Mouse (Mus musculus) hindbrain, embryonic 14.5 days (tissue): ENCODE data around the gene Pabpc1l. TPM values are rescaled to one million over a fixed set of nuclear protein-coding genes. Genes with fewer than 3 reads are reported as not detected.

Experiments used
- ATAC-seq: fragments of 200-750 bp; cut with Nextera tagmentation; 2 replicates; pipeline ENCODE4 v1.8.0; 2017; ENCODE audit warnings: moderate number of reproducible peaks, mild to moderate bottlenecking, moderate TSS enrichment, moderate library complexity; ENCODE audit not compliant: low FRiP score
- DNase-seq: peaks from one replicate; pipeline ENCODE4 v3.0.0-alpha.2; 2015; ENCODE audit warnings: low spot score
- H3K27ac ChIP-seq: fragments of 300-500 bp; sonication (generic); 2 replicates; pipeline ENCODE4 v1.5.1; 2014; ENCODE audit warnings: mild to moderate bottlenecking, moderate library complexity
- H3K27me3 ChIP-seq: fragments of 300-500 bp; sonication (generic); 2 replicates; pipeline ENCODE4 v1.6.1; 2014; ENCODE audit warnings: mild to moderate bottlenecking, low read length, mixed read lengths; ENCODE audit not compliant: control insufficient read depth, insufficient read depth
- H3K36me3 ChIP-seq: fragments of 300-500 bp; sonication (generic); replicated peaks from 2 replicates; pipeline ENCODE4 v1.6.1; 2014; ENCODE audit not compliant: control insufficient read depth, insufficient read depth
- H3K4me1 ChIP-seq: fragments of 300-500 bp; sonication (generic); replicated peaks from 2 replicates; pipeline ENCODE4 v1.6.1; 2014; ENCODE audit warnings: antibody characterized with exemption, low read length, mixed read lengths; ENCODE audit not compliant: control insufficient read depth, insufficient read depth
- H3K4me2 ChIP-seq: fragments of 300-500 bp; sonication (generic); replicated peaks from 2 replicates; pipeline ENCODE4 v1.6.1; 2014; ENCODE audit warnings: mild to moderate bottlenecking, moderate library complexity
- H3K4me3 ChIP-seq: fragments of 300-500 bp; sonication (generic); replicated peaks from 2 replicates; pipeline ENCODE4 v1.5.1; 2014; ENCODE audit warnings: mild to moderate bottlenecking, low read length
- H3K9ac ChIP-seq: fragments of 300-500 bp; sonication (generic); 2 replicates; pipeline ENCODE4 v1.6.1; 2014
- H3K9me3 ChIP-seq: fragments of 300-500 bp; sonication (generic); 2 replicates; pipeline ENCODE4 v1.6.1; 2016; ENCODE audit warnings: low read length; ENCODE audit not compliant: control insufficient read depth
- WGBS: fragments of 180-500 bp; shearing (Covaris S2); extraction: QIAGEN DNeasy Blood & Tissue Kit; methylation state at CpG from one replicate; pipeline ENCODE4 v1.1.7; 2014; 5-methylcytosine and 5-hydroxymethylcytosine counted together
- polyA plus RNA-seq: library from polyadenylated mRNA; unstranded; fragments of >200 nt; fragmentation: Nextera tagmentation; extraction: Ambion mirVana; gene quantifications from 2 replicates; pipeline ENCODE4 v1.2.1, GENCODE M21; 2014

Gene Pabpc1l
- polyA plus RNA-seq, 1 experiment from 2014 or later = 1.6 TPM

GRCm38 (mm10) chr2:164002637-164003036, 22.6 kb upstream of the Pabpc1l start:
- 0 out of 2 replicates have a peak, but pooled peaks cover 13% of the 10 kb centered on the region for H3K4me1 ChIP-seq

GRCm38 (mm10) chr2:164004503-164004902, 20.7 kb upstream of the Pabpc1l start:
- 82% methylated on average over 5 of the region's 5 CpGs for WGBS

More at GRCm38 (mm10) chr2:164002637-164003036, 22.6 kb upstream of the Pabpc1l start:
- Histone ChIP-seq H3K9ac (no peak overlapping the region), H3K9me3 (no peaks in the 10 kb centered on the region), H3K27ac (no peak overlapping the region), H3K4me3 (no peak overlapping the region), H3K4me2 (no peak overlapping the region), H3K36me3 (peaks cover 9% of the 10 kb centered on the region), H3K27me3 (no peaks in the 10 kb centered on the region)
- 100% methylated on average over 3 of the region's 3 CpGs for WGBS
- DNase-seq = no peak
- ATAC-seq = no peak

GRCm38 (mm10) chr2:164006932-164007331, 18.3 kb upstream of the Pabpc1l start:
- Histone ChIP-seq H3K27ac (no peak overlapping the region), H3K36me3 (peaks cover 7% of the 10 kb centered on the region), H3K4me2 (no peak overlapping the region), H3K27me3 (no peaks in the 10 kb centered on the region), H3K4me1 (0 out of 2 replicates have a peak, but pooled peaks cover 7% of the 10 kb centered on the region), H3K9me3 (no peaks in the 10 kb centered on the region), H3K9ac (no peak overlapping the region), H3K4me3 (no peak overlapping the region)
- ATAC-seq (no peak), DNase-seq (no peak)
- 85% methylated on average over 10 of the region's 10 CpGs for WGBS

More at GRCm38 (mm10) chr2:164004503-164004902, 20.7 kb upstream of the Pabpc1l start:
- no peak overlapping the region for H3K27ac ChIP-seq
- no peak overlapping the region for H3K4me2 ChIP-seq
- H3K4me3 ChIP-seq = no peak overlapping the region
- H3K36me3 ChIP-seq = no peaks in the 10 kb centered on the region
- H3K27me3 ChIP-seq = no peaks in the 10 kb centered on the region
- no peaks in the 10 kb centered on the region for H3K9me3 ChIP-seq
- DNase-seq (no peak), ATAC-seq (no peak)
- 0 out of 2 replicates have a peak, but pooled peaks cover 7% of the 10 kb centered on the region for H3K4me1 ChIP-seq
- H3K9ac ChIP-seq = no peak overlapping the region

DNA sequence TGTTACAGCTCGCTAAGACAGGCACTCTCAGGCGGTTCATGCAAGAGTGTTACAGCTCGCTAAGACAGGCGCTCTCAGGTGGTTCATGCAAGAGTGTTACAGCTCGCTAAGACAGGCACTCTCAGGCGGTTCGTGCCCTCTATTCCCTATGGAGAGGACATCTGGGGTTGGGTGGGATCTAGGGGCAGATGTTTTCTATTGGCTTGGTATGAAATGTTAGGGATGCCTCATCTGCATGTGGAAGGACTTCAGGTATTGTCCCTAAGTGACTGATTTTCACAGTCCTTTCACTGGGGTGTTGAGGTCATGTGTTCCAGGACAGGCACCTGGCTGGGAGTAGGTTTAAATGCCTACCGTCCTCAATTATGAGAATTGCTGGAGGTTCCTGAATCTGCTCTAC, 17.7 kb upstream of the Pabpc1l start:
- H3K4me2 ChIP-seq = no peak overlapping the region
- H3K36me3 ChIP-seq = peaks cover 13% of the 10 kb centered on the region
- H3K4me3 ChIP-seq = no peak overlapping the region
- no peak for ATAC-seq
- WGBS = 82% methylated on average over 8 of the region's 8 CpGs
- H3K27me3 ChIP-seq = no peaks in the 10 kb centered on the region
- H3K4me1 ChIP-seq = 0 out of 2 replicates have a peak, but pooled peaks cover 7% of the 10 kb centered on the region
- no peak for DNase-seq
- no peak overlapping the region for H3K27ac ChIP-seq
- H3K9me3 ChIP-seq = no peaks in the 10 kb centered on the region
- no peak overlapping the region for H3K9ac ChIP-seq

GRCm38 (mm10) chr2:164007987-164008545, 17.2 kb upstream of the Pabpc1l start:
- ATAC-seq (no peak), DNase-seq (no peak)
- WGBS = 63% methylated on average over 2 of the region's 2 CpGs
- Histone ChIP-seq H3K9me3 (no peaks in the 10 kb centered on the region), H3K27ac (no peak overlapping the region), H3K4me1 (0 out of 2 replicates have a peak, but pooled peaks cover 7% of the 10 kb centered on the region), H3K4me3 (no peak overlapping the region), H3K9ac (no peak overlapping the region), H3K36me3 (peaks cover 18% of the 10 kb centered on the region), H3K27me3 (no peaks in the 10 kb centered on the region), H3K4me2 (no peak overlapping the region)

DNA sequence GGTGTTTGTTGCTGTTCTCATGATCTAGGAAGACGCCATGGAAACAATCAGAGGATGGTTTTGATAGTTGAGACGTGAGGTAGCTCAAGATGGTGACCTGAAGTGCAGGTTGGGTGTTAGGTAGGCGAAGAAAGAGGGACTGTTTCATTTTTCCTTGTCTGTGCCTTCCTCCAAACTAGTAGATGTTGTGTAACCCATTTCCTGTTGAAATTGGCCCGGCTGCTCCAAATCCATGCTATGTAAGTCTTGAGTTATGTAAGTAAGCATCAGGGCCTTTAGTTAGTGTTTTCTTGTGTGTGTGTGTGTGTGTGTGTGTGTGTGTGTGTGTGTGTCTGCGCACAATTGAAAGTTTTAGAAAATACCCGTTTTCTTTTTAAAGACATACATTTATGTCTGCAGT, 16.0 kb upstream of the Pabpc1l start:
- Histone ChIP-seq H3K4me2 (no peak overlapping the region), H3K27me3 (no peaks in the 10 kb centered on the region), H3K9ac (no peak overlapping the region), H3K9me3 (no peaks in the 10 kb centered on the region), H3K36me3 (peaks cover 30% of the 10 kb centered on the region), H3K4me3 (no peak overlapping the region), H3K4me1 (0 out of 2 replicates have a peak, but pooled peaks cover 7% of the 10 kb centered on the region), H3K27ac (no peak overlapping the region)
- DNase-seq (no peak), ATAC-seq (no peak)
- WGBS = 94% methylated on average over 6 of the region's 6 CpGs

- no peaks in the 10 kb centered on the region for H3K27me3 ChIP-seq
- H3K9me3 ChIP-seq = no peaks in the 10 kb centered on the region
- no peak overlapping the region for H3K27ac ChIP-seq
- 0 out of 2 replicates have a peak, but pooled peaks cover 6% of the 10 kb centered on the region for H3K4me1 ChIP-seq
- ATAC-seq (no peak), DNase-seq (no peak)
- H3K4me2 ChIP-seq = no peak overlapping the region
- H3K9ac ChIP-seq = no peak overlapping the region
- peaks cover 42% of the 10 kb centered on the region for H3K36me3 ChIP-seq
- 93% methylated on average over 5 of the region's 5 CpGs for WGBS
- no peak overlapping the region for H3K4me3 ChIP-seq
Observed at GRCm38 (mm10) chr2:164010496-164010895, 14.8 kb upstream of the Pabpc1l start.

GRCm38 (mm10) chr2:164010944-164011343, 14.3 kb upstream of the Pabpc1l start:
- Histone ChIP-seq H3K4me1 (0 out of 2 replicates have a peak, but pooled peaks cover 1% of the 10 kb centered on the region), H3K27me3 (no peaks in the 10 kb centered on the region), H3K4me2 (no peak overlapping the region), H3K9ac (no peak overlapping the region), H3K36me3 (peaks cover 47% of the 10 kb centered on the region), H3K4me3 (no peak overlapping the region), H3K9me3 (no peaks in the 10 kb centered on the region), H3K27ac (no peak overlapping the region)
- no peak for DNase-seq
- 91% methylated on average over 3 of the region's 3 CpGs for WGBS
- no peak for ATAC-seq

GRCm38 (mm10) chr2:164015304-164015703, 9.9 kb upstream of the Pabpc1l start:
- DNase-seq (no peak), ATAC-seq (no peak)
- H3K4me1 ChIP-seq = no peaks in the 10 kb centered on the region
- H3K9me3 ChIP-seq = no peaks in the 10 kb centered on the region
- no peak overlapping the region for H3K9ac ChIP-seq
- no peak overlapping the region for H3K4me3 ChIP-seq
- 94% methylated on average over 16 of the region's 16 CpGs for WGBS
- no peaks in the 10 kb centered on the region for H3K27me3 ChIP-seq
- peaks cover 90% of the 10 kb centered on the region for H3K36me3 ChIP-seq
- no peak overlapping the region for H3K4me2 ChIP-seq
- H3K27ac ChIP-seq = no peak overlapping the region
